Mouse (Mus musculus): ENCODE results near the gene Atp11b. TPM values are rescaled to one million over a fixed set of nuclear protein-coding genes. Genes with fewer than 3 reads are reported as not detected.

Gene Atp11b
- total RNA-seq, 1 experiment from 2014 or later: 52.0 TPM

- no peak for DNase-seq
These were observed 11.0 kb downstream of the Atp11b start for GRCm38 (mm10) chr3:35764637-35765617.

GRCm38 (mm10) chr3:35779748-35780147, 25.8 kb downstream of the Atp11b start:
- DNase-seq: no peak

GRCm38 (mm10) chr3:35802040-35802439, 48.1 kb downstream of the Atp11b start:
- no peak for DNase-seq

GRCm38 (mm10) chr3:35819887-35820286, 66.0 kb downstream of the Atp11b start:
- DNase-seq: no peak

- DNase-seq: no peak
These were observed 68.1 kb downstream of the Atp11b start for GRCm38 (mm10) chr3:35822036-35822435.

GRCm38 (mm10) chr3:35849326-35849725, 95.4 kb downstream of the Atp11b start:
- DNase-seq: no peak

- DNase-seq: no peak
These were observed 129.4 kb downstream of the Atp11b start for GRCm38 (mm10) chr3:35883267-35883666.

GRCm38 (mm10) chr3:35889531-35889930, 135.6 kb downstream of the Atp11b start:
- no peak for DNase-seq

- no peak for DNase-seq
These were observed 137.2 kb downstream of the Atp11b start for GRCm38 (mm10) chr3:35891123-35891522.

- peak; percentile 34 for DNase-seq
These were observed 139.2 kb downstream of the Atp11b start for GRCm38 (mm10) chr3:35893156-35893555.

GRCm38 (mm10) chr3:35897900-35898299, 144.0 kb downstream of the Atp11b start:
- no peak for DNase-seq

GRCm38 (mm10) chr3:35899109-35899508, 145.2 kb downstream of the Atp11b start:
- DNase-seq: no peak

GRCm38 (mm10) chr3:35900555-35901204, 146.8 kb downstream of the Atp11b start:
- no peak for DNase-seq

Other genes starting within 250 kb of the Atp11b start
- 57.7 and 60.2 TPM in 2 replicates for gene Dcun1d1, start 183.3 kb downstream of the Atp11b start, total RNA-seq (2021)
- gene Mccc1, start 246.6 kb downstream of the Atp11b start, total RNA-seq (2021): 89.4 and 90.7 TPM in 2 replicates

Data from adrenal gland, postnatal 14 days (tissue).